Mouse (Mus musculus): ENCODE data around the gene 4933406M09Rik. TPM values are rescaled to one million over a fixed set of nuclear protein-coding genes. Genes with fewer than 3 reads are reported as not detected.

4933406M09Rik gene
- polyA plus RNA-seq, 1 experiment from 2014 or later = not detected

Other genes with a start within 250 kb of the 4933406M09Rik start
- 1.9 and 3.6 TPM in 2 replicates for gene Chil1, start 203.8 kb upstream of the 4933406M09Rik start, polyA plus RNA-seq (2016; fragmentation: Nextera tagmentation; extraction: Ambion mirVana)
- 19.9 and 28.3 TPM in 2 replicates for gene Mybph, start 192.5 kb upstream of the 4933406M09Rik start, polyA plus RNA-seq (2016; fragmentation: Nextera tagmentation; extraction: Ambion mirVana)
- gene Adora1, start 150.5 kb upstream of the 4933406M09Rik start, polyA plus RNA-seq (2016; fragmentation: Nextera tagmentation; extraction: Ambion mirVana) = 1.7 and 2.1 TPM in 2 replicates
- 62.9 and 76.2 TPM in 2 replicates for gene Myog, start 96.0 kb upstream of the 4933406M09Rik start, polyA plus RNA-seq (2016; fragmentation: Nextera tagmentation; extraction: Ambion mirVana)
- gene Ppfia4, start 53.0 kb upstream of the 4933406M09Rik start, polyA plus RNA-seq (2016; fragmentation: Nextera tagmentation; extraction: Ambion mirVana) = 7.0 TPM in 2 replicates
- 102 and 105 TPM in 2 replicates for gene Tmem183a, start 24.0 kb upstream of the 4933406M09Rik start, polyA plus RNA-seq (2016; fragmentation: Nextera tagmentation; extraction: Ambion mirVana)
- gene Cyb5r1, start 19.6 kb downstream of the 4933406M09Rik start, polyA plus RNA-seq (2016; fragmentation: Nextera tagmentation; extraction: Ambion mirVana) = 38.0 and 39.5 TPM in 2 replicates
- 76.0 and 78.1 TPM in 2 replicates for gene Adipor1, start 29.4 kb downstream of the 4933406M09Rik start, polyA plus RNA-seq (2016; fragmentation: Nextera tagmentation; extraction: Ambion mirVana)
- gene Klhl12, start 69.6 kb downstream of the 4933406M09Rik start, polyA plus RNA-seq (2016; fragmentation: Nextera tagmentation; extraction: Ambion mirVana) = 33.5 and 34.9 TPM in 2 replicates
- gene Rabif, start 108.7 kb downstream of the 4933406M09Rik start, polyA plus RNA-seq (2016; fragmentation: Nextera tagmentation; extraction: Ambion mirVana) = 38.4 TPM in 2 replicates
- 0.12 TPM in 1 of 2 replicates, not detected in the other for gene Mgat4e, start 163.7 kb downstream of the 4933406M09Rik start, polyA plus RNA-seq (2016; fragmentation: Nextera tagmentation; extraction: Ambion mirVana)
- gene Kdm5b, start 174.2 kb downstream of the 4933406M09Rik start, polyA plus RNA-seq (2016; fragmentation: Nextera tagmentation; extraction: Ambion mirVana) = 99.5 and 100 TPM in 2 replicates

Data from embryonic facial prominence, embryonic 12.5 days (tissue).